Mouse (Mus musculus) C2C12 (cell line): ENCODE data around the gene Rubcnl.

ENCODE experiments used
- CTCF ChIP-seq: IDR thresholded peaks from one replicate; pipeline ENCODE4 v1.5.1; 2011; ENCODE audit not compliant: control insufficient read depth, insufficient read depth, insufficient read length
- MAX ChIP-seq: IDR thresholded peaks from one replicate; pipeline ENCODE4 v1.6.1; 2011; ENCODE audit warnings: mild to moderate bottlenecking, control low read depth

DNA sequence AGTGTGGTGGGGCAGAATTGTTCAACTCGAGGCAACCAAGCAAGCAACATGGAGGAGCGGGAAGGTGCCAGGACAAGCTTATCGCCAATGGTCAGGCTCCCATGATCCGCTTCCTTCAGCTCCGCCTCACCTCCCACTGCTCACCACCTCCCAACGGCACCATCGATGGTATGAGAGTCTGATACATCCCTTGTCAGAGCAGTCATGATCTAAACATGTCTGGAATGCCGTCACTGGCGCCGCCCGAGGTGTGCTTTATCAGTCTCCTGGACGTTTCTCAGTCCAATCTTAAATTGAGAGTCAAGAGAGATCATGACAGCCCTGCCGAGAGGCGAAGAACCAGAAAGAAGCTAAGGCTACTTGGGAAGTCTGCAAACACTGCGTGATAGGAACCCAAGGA, 55.3 kb downstream of the Rubcnl start:
- TF ChIP-seq CTCF = no peak
- TF ChIP-seq MAX = no peak
